Mouse (Mus musculus) embryonic fibroblast, embryonic 13.5 days (primary cell): ENCODE measurements around the gene Upk2.

Experiments used
- CTCF ChIP-seq: IDR thresholded peaks from 2 replicates; pipeline ENCODE4 v1.5.1; 2011; ENCODE audit warnings: mild to moderate bottlenecking, control low read depth, low read length, moderate library complexity, borderline replicate concordance; ENCODE audit not compliant: insufficient read depth
- POLR2A ChIP-seq: IDR thresholded peaks from 2 replicates; pipeline ENCODE4 v1.6.1; 2011; ENCODE audit warnings: low read depth, mild to moderate bottlenecking, control low read depth, low read length, moderate library complexity

DNA sequence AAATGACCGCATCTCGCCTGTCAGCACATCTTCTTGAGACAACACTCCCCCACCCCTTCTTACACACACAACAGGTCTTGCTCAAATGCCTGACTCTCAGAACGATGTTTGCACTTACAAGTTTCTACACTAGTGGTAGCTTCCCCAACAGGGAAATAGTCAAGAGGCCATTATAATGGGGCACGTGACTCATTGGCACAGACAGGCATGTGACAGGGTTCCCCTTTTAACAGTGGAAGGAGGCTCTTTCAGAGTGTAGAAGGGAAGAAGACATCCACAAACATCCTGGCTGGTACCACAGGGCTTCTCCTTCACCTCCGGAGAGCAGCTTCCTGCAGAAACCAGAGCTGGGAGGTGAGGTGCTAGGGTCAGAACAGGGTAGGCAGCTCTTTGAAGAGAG is 7.2 kb upstream of the Upk2 start:
- TF ChIP-seq CTCF: no peak
- TF ChIP-seq POLR2A: no peak
